Mouse (Mus musculus) neural tube, embryonic 11.5 days (tissue): ENCODE measurements around the gene Hpdl. TPM values are rescaled to one million over a fixed set of nuclear protein-coding genes. Genes with fewer than 3 reads are reported as not detected.
"Not testable (repeated sequence)": the region's sequence is repeated elsewhere in the genome, so short reads cannot be mapped to it uniquely, and the experiment has no call there.

Experiments
- ATAC-seq: fragments of 200-750 bp; cut with Nextera tagmentation; 2 replicates; pipeline ENCODE4 v1.8.0; 2017; ENCODE audit warnings: moderate number of reproducible peaks, mild to moderate bottlenecking, moderate TSS enrichment, moderate library complexity; ENCODE audit not compliant: insufficient read depth, low FRiP score, low TSS enrichment
- DNase-seq: peaks from one replicate; pipeline ENCODE4 v3.0.0-alpha.2; 2015; ENCODE audit warnings: low spot score
- H3K27ac ChIP-seq: fragments of 300-500 bp; sonication (generic); 2 replicates; pipeline ENCODE4 v1.5.1; 2014; ENCODE audit warnings: low read depth, mild to moderate bottlenecking, low read length
- H3K27me3 ChIP-seq: fragments of 300-500 bp; sonication (generic); 2 replicates; pipeline ENCODE4 v1.6.1; 2014; ENCODE audit warnings: mild to moderate bottlenecking, low read length, mixed read lengths; ENCODE audit not compliant: control insufficient read depth, insufficient read depth
- H3K36me3 ChIP-seq: fragments of 300-500 bp; sonication (generic); 2 replicates; pipeline ENCODE4 v1.6.1; 2014; ENCODE audit warnings: mild to moderate bottlenecking, low read length, moderate library complexity, mixed read lengths; ENCODE audit not compliant: control insufficient read depth, insufficient read depth
- H3K4me1 ChIP-seq: fragments of 300-500 bp; sonication (generic); 2 replicates; pipeline ENCODE4 v1.6.1; 2014; ENCODE audit warnings: low read length, mixed read lengths; ENCODE audit not compliant: control insufficient read depth, insufficient read depth
- H3K4me2 ChIP-seq: fragments of 300-500 bp; sonication (generic); 2 replicates; pipeline ENCODE4 v1.6.1; 2014; ENCODE audit warnings: low read depth, mild to moderate bottlenecking, moderate library complexity
- H3K4me3 ChIP-seq: fragments of 300-500 bp; sonication (generic); 2 replicates; pipeline ENCODE4 v1.5.1; 2014; ENCODE audit warnings: low read depth, low read length
- H3K9ac ChIP-seq: fragments of 300-500 bp; sonication (generic); 2 replicates; pipeline ENCODE4 v1.6.1; 2014; ENCODE audit warnings: mild to moderate bottlenecking, low read length
- H3K9me3 ChIP-seq: fragments of 300-500 bp; sonication (generic); 2 replicates; pipeline ENCODE4 v1.6.1; 2016; ENCODE audit warnings: low read length; ENCODE audit not compliant: control insufficient read depth
- WGBS: fragments of 180-500 bp; shearing (Covaris S2); extraction: QIAGEN DNeasy Blood & Tissue Kit; methylation state at CpG from one replicate; pipeline ENCODE4 v1.1.7; 2014; 5-methylcytosine and 5-hydroxymethylcytosine counted together
- polyA plus RNA-seq: library from polyadenylated mRNA; unstranded; fragments of >200 nt; fragmentation: Nextera tagmentation; extraction: Ambion mirVana; gene quantifications from 2 replicates; pipeline ENCODE4 v1.2.1, GENCODE M21; 2014

Hpdl gene
- polyA plus RNA-seq, 1 experiment from 2014 or later: 1.3 TPM

GRCm38 (mm10) chr4:116840096-116840495, 18.6 kb upstream of the Hpdl start:
- H3K9me3 ChIP-seq, H3K4me1 ChIP-seq, H3K4me3 ChIP-seq, DNase-seq, H3K36me3 ChIP-seq, H3K9ac ChIP-seq, H3K4me2 ChIP-seq, H3K27me3 ChIP-seq, H3K27ac ChIP-seq, ATAC-seq: not testable (repeated sequence)
- WGBS: 43% methylated on average over 20 of the region's 29 CpGs

- Histone ChIP-seq H3K27ac (no peak overlapping the region), H3K4me2 (no peak overlapping the region), H3K9ac (no peak overlapping the region), H3K27me3 (no peaks in the 10 kb centered on the region), H3K4me1 (no peaks in the 10 kb centered on the region), H3K36me3 (no peaks in the 10 kb centered on the region), H3K9me3 (no peaks in the 10 kb centered on the region), H3K4me3 (no peak overlapping the region)
- 28% methylated on average over 2 of the region's 2 CpGs for WGBS
- DNase-seq: no peak
- no peak for ATAC-seq
Measured at GRCm38 (mm10) chr4:116838999-116839398, 17.5 kb upstream of the Hpdl start.

- H3K4me3 ChIP-seq: no peak overlapping the region
- WGBS: 11% methylated on average over 6 of the region's 6 CpGs
- peak; percentile 86 for ATAC-seq
- H3K36me3 ChIP-seq: no peaks in the 10 kb centered on the region
- H3K9ac ChIP-seq: peak overlapping the region; percentile 12; the same call in 1 of the 2 replicates
- H3K27ac ChIP-seq: peak overlapping the region; percentile 75
- peaks cover 8% of the 10 kb centered on the region; the same call in 1 of the 2 replicates for H3K4me1 ChIP-seq
- no peak overlapping the region for H3K4me2 ChIP-seq
- no peaks in the 10 kb centered on the region for H3K9me3 ChIP-seq
- no peaks in the 10 kb centered on the region for H3K27me3 ChIP-seq
- DNase-seq: peak; percentile 74
Measured at GRCm38 (mm10) chr4:116830070-116830368, 8.5 kb upstream of the Hpdl start.

GRCm38 (mm10) chr4:116829364-116830069, 8.0 kb upstream of the Hpdl start:
- Histone ChIP-seq H3K27ac (peak overlapping the region; percentile 75), H3K4me1 (peaks cover 9% of the 10 kb centered on the region; the same call in 1 of the 2 replicates), H3K4me3 (no peak overlapping the region), H3K9me3 (no peaks in the 10 kb centered on the region), H3K9ac (peak overlapping the region; percentile 44; the same call in 1 of the 2 replicates), H3K36me3 (no peaks in the 10 kb centered on the region), H3K27me3 (no peaks in the 10 kb centered on the region), H3K4me2 (no peak overlapping the region)
- ATAC-seq (peak; percentile 43), DNase-seq (no peak)
- 34% methylated on average over 6 of the region's 6 CpGs for WGBS

GRCm38 (mm10) chr4:116827819-116828218, 6.3 kb upstream of the Hpdl start:
- Histone ChIP-seq H3K4me1 (peaks cover 9% of the 10 kb centered on the region; the same call in 1 of the 2 replicates), H3K9ac (no peak overlapping the region), H3K27ac (no peak overlapping the region), H3K9me3 (no peaks in the 10 kb centered on the region), H3K27me3 (no peaks in the 10 kb centered on the region), H3K4me3 (no peak overlapping the region), H3K4me2 (no peak overlapping the region), H3K36me3 (no peaks in the 10 kb centered on the region)
- peak; percentile 62 for DNase-seq
- no peak for ATAC-seq
- 4% methylated on average over 4 of the region's 4 CpGs for WGBS

- ATAC-seq (no peak), DNase-seq (peak; percentile 72)
- Histone ChIP-seq H3K36me3 (no peaks in the 10 kb centered on the region), H3K27me3 (peaks cover 10% of the 10 kb centered on the region; the same call in 1 of the 2 replicates), H3K27ac (peak overlapping the region; percentile 27; the same call in 1 of the 2 replicates), H3K9me3 (no peaks in the 10 kb centered on the region), H3K9ac (peak overlapping the region; percentile 76), H3K4me2 (peak overlapping the region; percentile 73), H3K4me3 (peak overlapping the region; percentile 53), H3K4me1 (peaks cover 12% of the 10 kb centered on the region)
- 1% methylated on average over 29 of the region's 29 CpGs for WGBS
Measured at GRCm38 (mm10) chr4:116824541-116825004, 3.1 kb upstream of the Hpdl start.

GRCm38 (mm10) chr4:116820902-116821693, 409 bp downstream of the Hpdl start:
- ATAC-seq: peak; percentile 70
- peaks cover 10% of the 10 kb centered on the region; the same call in 1 of the 2 replicates for H3K27me3 ChIP-seq
- WGBS: under 1% methylated on average over 51 of the region's 51 CpGs
- no peaks in the 10 kb centered on the region for H3K9me3 ChIP-seq
- H3K4me1 ChIP-seq: peaks cover 11% of the 10 kb centered on the region
- no peaks in the 10 kb centered on the region; the same call in 1 of the 2 replicates for H3K36me3 ChIP-seq
- H3K27ac ChIP-seq: no peak overlapping the region
- H3K4me3 ChIP-seq: peak overlapping the region; percentile 42
- H3K9ac ChIP-seq: peak overlapping the region; percentile 58
- peak; percentile 74 for DNase-seq
- H3K4me2 ChIP-seq: peak overlapping the region; percentile 85

- WGBS: 19% methylated on average over 32 of the region's 32 CpGs
- peaks cover 10% of the 10 kb centered on the region; the same call in 1 of the 2 replicates for H3K27me3 ChIP-seq
- no peaks in the 10 kb centered on the region; the same call in 1 of the 2 replicates for H3K36me3 ChIP-seq
- no peak for DNase-seq
- H3K9me3 ChIP-seq: no peaks in the 10 kb centered on the region
- peak overlapping the region; percentile 58 for H3K9ac ChIP-seq
- H3K27ac ChIP-seq: no peak overlapping the region
- peaks cover 10% of the 10 kb centered on the region for H3K4me1 ChIP-seq
- ATAC-seq: no peak; the same call in 1 of the 2 replicates
- H3K4me2 ChIP-seq: peak overlapping the region; percentile 85
- H3K4me3 ChIP-seq: peak overlapping the region; percentile 42
Measured at GRCm38 (mm10) chr4:116819968-116820901, 1.3 kb downstream of the Hpdl start.
